Mouse (Mus musculus) embryonic facial prominence, embryonic 13.5 days (tissue): Measurements from ENCODE around the gene Krt4. TPM values are rescaled to one million over a fixed set of nuclear protein-coding genes. Genes with fewer than 3 reads are reported as not detected.

Experiments used
- ATAC-seq: fragments of 200-750 bp; cut with Nextera tagmentation; 2 replicates; pipeline ENCODE4 v1.8.0; 2017; ENCODE audit warnings: low read depth; ENCODE audit not compliant: insufficient number of reproducible peaks, insufficient read depth, low FRiP score, low TSS enrichment
- H3K27ac ChIP-seq: fragments of 300-500 bp; sonication (generic); 2 replicates; pipeline ENCODE4 v1.5.1; 2015; ENCODE audit warnings: moderate library complexity, mild to moderate bottlenecking, inconsistent platforms
- H3K27me3 ChIP-seq: fragments of 300-500 bp; sonication (generic); 2 replicates; pipeline ENCODE4 v1.6.1; 2015; ENCODE audit warnings: mild to moderate bottlenecking, inconsistent platforms
- H3K36me3 ChIP-seq: fragments of 300-500 bp; sonication (generic); 2 replicates; pipeline ENCODE4 v1.6.1; 2015; ENCODE audit warnings: mild to moderate bottlenecking, inconsistent platforms
- H3K4me1 ChIP-seq: fragments of 300-500 bp; sonication (generic); 2 replicates; pipeline ENCODE4 v1.6.1; 2015; ENCODE audit warnings: inconsistent platforms
- H3K4me2 ChIP-seq: fragments of 300-500 bp; sonication (generic); 2 replicates; pipeline ENCODE4 v1.6.1; 2015; ENCODE audit warnings: moderate library complexity, mild to moderate bottlenecking, inconsistent platforms
- H3K4me3 ChIP-seq: fragments of 300-500 bp; sonication (generic); 2 replicates; pipeline ENCODE4 v1.5.1; 2015; ENCODE audit warnings: mild to moderate bottlenecking, inconsistent platforms
- H3K9ac ChIP-seq: fragments of 300-500 bp; sonication (generic); 2 replicates; pipeline ENCODE4 v1.6.1; 2015; ENCODE audit warnings: mild to moderate bottlenecking, inconsistent platforms
- H3K9me3 ChIP-seq: fragments of 300-500 bp; sonication (generic); 2 replicates; pipeline ENCODE4 v1.6.1; 2016; ENCODE audit warnings: inconsistent platforms
- WGBS: fragments of 180-500 bp; shearing (Covaris S2); methylation state at CpG from one replicate; pipeline ENCODE4 v1.1.7; 2015; ENCODE audit warnings: mixed read lengths; 5-methylcytosine and 5-hydroxymethylcytosine counted together
- microRNA-seq: library from miRNA; unstranded; fragments of <30 nt; microRNA quantifications from one replicate; pipeline ENCODE4, GENCODE M21; 2016
- polyA plus RNA-seq: library from polyadenylated mRNA; unstranded; fragments of >200 nt; fragmentation: Nextera tagmentation; extraction: Ambion mirVana; gene quantifications from 2 replicates; pipeline ENCODE4 v1.2.1, GENCODE M21; 2015

Gene Krt4
- polyA plus RNA-seq, 1 experiment from 2014 or later, result 2.4 TPM

- H3K9ac ChIP-seq, result no peak overlapping the region
- no peak overlapping the region for H3K4me3 ChIP-seq
- H3K4me2 ChIP-seq, result no peak overlapping the region
- WGBS, result 16% methylated on average over 11 of the region's 11 CpGs
- no peaks in the 10 kb centered on the region for H3K9me3 ChIP-seq
- H3K27ac ChIP-seq, result no peak overlapping the region
- peaks cover 8% of the 10 kb centered on the region; the same call in 1 of the 2 replicates for H3K27me3 ChIP-seq
- H3K4me1 ChIP-seq, result no peaks in the 10 kb centered on the region
- no peak for ATAC-seq
- H3K36me3 ChIP-seq, result no peaks in the 10 kb centered on the region
Measured at GRCm38 (mm10) chr15:101879776-101880175, 44.8 kb downstream of the Krt4 start.

GRCm38 (mm10) chr15:101878041-101878440, 46.5 kb downstream of the Krt4 start:
- H3K9me3 ChIP-seq, result no peaks in the 10 kb centered on the region
- ATAC-seq, result no peak
- WGBS, result 57% methylated on average over 2 of the region's 2 CpGs

GRCm38 (mm10) chr15:101874383-101874782, 50.2 kb downstream of the Krt4 start:
- WGBS, result 75% methylated on average over 1 of the region's 1 CpGs
- no peaks in the 10 kb centered on the region for H3K9me3 ChIP-seq
- H3K27me3 ChIP-seq, result peaks cover 13% of the 10 kb centered on the region; the same call in 1 of the 2 replicates
- no peak overlapping the region for H3K9ac ChIP-seq
- H3K36me3 ChIP-seq, result no peaks in the 10 kb centered on the region
- H3K4me1 ChIP-seq, result no peaks in the 10 kb centered on the region
- no peak overlapping the region for H3K27ac ChIP-seq
- H3K4me2 ChIP-seq, result no peak overlapping the region
- no peak overlapping the region for H3K4me3 ChIP-seq
- no peak for ATAC-seq

More at GRCm38 (mm10) chr15:101878041-101878440, 46.5 kb downstream of the Krt4 start:
- Histone ChIP-seq H3K36me3 (no peaks in the 10 kb centered on the region), H3K4me1 (no peaks in the 10 kb centered on the region), H3K27me3 (0 out of 2 replicates have a peak, but pooled peaks cover 3% of the 10 kb centered on the region), H3K9ac (no peak overlapping the region), H3K4me2 (no peak overlapping the region), H3K27ac (no peak overlapping the region), H3K4me3 (no peak overlapping the region)

- no peak for ATAC-seq
- H3K27me3 ChIP-seq, result peaks cover 16% of the 10 kb centered on the region; the same call in 1 of the 2 replicates
- H3K4me1 ChIP-seq, result no peaks in the 10 kb centered on the region
- H3K9me3 ChIP-seq, result no peaks in the 10 kb centered on the region
- H3K27ac ChIP-seq, result no peak overlapping the region
- no peak overlapping the region for H3K9ac ChIP-seq
- 58% methylated on average over 4 of the region's 4 CpGs for WGBS
- H3K36me3 ChIP-seq, result no peaks in the 10 kb centered on the region
- no peak overlapping the region for H3K4me3 ChIP-seq
- no peak overlapping the region for H3K4me2 ChIP-seq
Measured at GRCm38 (mm10) chr15:101873231-101873630, 51.3 kb downstream of the Krt4 start.

GRCm38 (mm10) chr15:101869431-101869830, 55.1 kb downstream of the Krt4 start, which contains the start of gene Krt77:
Gene Krt77, minus strand, starts transcription at chr15:101869705.
- H3K4me2 ChIP-seq, result no peak within 1 kb of the TSS
- H3K4me1 ChIP-seq, result no peaks in the 10 kb centered on the region
- WGBS, result 37% methylated on average over 6 of the region's 6 CpGs
- no peak within 1 kb of the TSS for H3K9ac ChIP-seq
- no peaks in the 10 kb centered on the region for H3K36me3 ChIP-seq
- H3K9me3 ChIP-seq, result no peaks in the 10 kb centered on the region
- H3K27ac ChIP-seq, result no peak within 1 kb of the TSS
- H3K27me3 ChIP-seq, result peaks cover 20% of the 10 kb centered on the region; the same call in 1 of the 2 replicates
- H3K4me3 ChIP-seq, result no peak within 1 kb of the TSS
- no peak for ATAC-seq

Small RNA genes lying within 50 kb of the gene (microRNA-seq; reads per million reads assigned to microRNA genes)
- gene Gm44356, result not detected

Other genes starting within 250 kb of the Krt4 start
- 0.41 TPM in 1 of 2 replicates, not detected in the other for gene Krt6b, start 244.4 kb downstream of the Krt4 start, polyA plus RNA-seq
- 29.7 and 31.8 TPM in 2 replicates for gene Krt6a, start 230.4 kb downstream of the Krt4 start, polyA plus RNA-seq
- gene Krt5, start 211.8 kb downstream of the Krt4 start, polyA plus RNA-seq, result 403 and 498 TPM in 2 replicates
- gene Krt71, start 181.6 kb downstream of the Krt4 start, polyA plus RNA-seq, result 0.34 TPM in 1 of 2 replicates, not detected in the other
- gene Krt72, start 138.3 kb downstream of the Krt4 start, polyA plus RNA-seq, result 0.40 TPM in 1 of 2 replicates, not detected in the other
- 1.2 and 1.4 TPM in 2 replicates for gene Krt73, start 122.4 kb downstream of the Krt4 start, polyA plus RNA-seq
- 0.17 TPM in 1 of 2 replicates, not detected in the other for gene Krt2, start 106.6 kb downstream of the Krt4 start, polyA plus RNA-seq
- 30.3 and 54.6 TPM in 2 replicates for gene Krt1, start 73.9 kb downstream of the Krt4 start, polyA plus RNA-seq
- 0.43 and 0.91 TPM in 2 replicates for gene Krt77, start 55.0 kb downstream of the Krt4 start, polyA plus RNA-seq
- 0.40 and 0.56 TPM in 2 replicates for gene Krt76, start 31.8 kb downstream of the Krt4 start, polyA plus RNA-seq
- 16.1 and 16.5 TPM in 2 replicates for gene Krt79, start 15.6 kb upstream of the Krt4 start, polyA plus RNA-seq
- 0.22 and 0.35 TPM in 2 replicates for gene Krt78, start 29.6 kb upstream of the Krt4 start, polyA plus RNA-seq
- 38.6 and 86.0 TPM in 2 replicates for gene Krt8, start 79.7 kb upstream of the Krt4 start, polyA plus RNA-seq
- 36.0 and 58.9 TPM in 2 replicates for gene Krt18, start 103.4 kb upstream of the Krt4 start, polyA plus RNA-seq
- gene Eif4b, start 149.0 kb upstream of the Krt4 start, polyA plus RNA-seq, result 120 and 129 TPM in 2 replicates
- 40.1 and 49.3 TPM in 2 replicates for gene Tns2, start 175.7 kb upstream of the Krt4 start, polyA plus RNA-seq
- 20.4 and 21.6 TPM in 2 replicates for gene Spryd3, start 211.5 kb upstream of the Krt4 start, polyA plus RNA-seq
- 1.1 and 1.9 TPM in 2 replicates for gene Igfbp6, start 219.6 kb upstream of the Krt4 start, polyA plus RNA-seq
- 0.88 TPM in 1 of 2 replicates, not detected in the other for gene Soat2, start 225.8 kb upstream of the Krt4 start, polyA plus RNA-seq